Mouse (Mus musculus): ENCODE measurements around the gene Brca1. TPM values are rescaled to one million over a fixed set of nuclear protein-coding genes. Genes with fewer than 3 reads are reported as not detected.
"Not testable (repeated sequence)": the region's sequence is repeated elsewhere in the genome, so short reads cannot be mapped to it uniquely, and the experiment has no call there.

Gene Brca1
- polyA plus RNA-seq, 1 experiment from 2014 or later, result 16.1 TPM

GRCm38 (mm10) chr11:101476361-101476760 is 75.4 kb downstream of the Brca1 start:
- not testable (repeated sequence) for H3K4me3 ChIP-seq; H3K27ac ChIP-seq; DNase-seq (ENCODE audit: low spot score); H3K27me3 ChIP-seq (ENCODE audit: insufficient read depth, poor library complexity, severe bottlenecking); H3K9me3 ChIP-seq
- 87% methylated on average over 4 of the region's 4 CpGs for WGBS
- Histone ChIP-seq H3K4me1 (replicated peaks) (peaks cover 70% of the 10 kb centered on the region), H3K36me3 (peaks cover 14% of the 10 kb centered on the region)

GRCm38 (mm10) chr11:101474298-101474697 is 77.5 kb downstream of the Brca1 start:
- Histone ChIP-seq H3K9me3 (no peaks in the 10 kb centered on the region), H3K27me3 (ENCODE audit: insufficient read depth, poor library complexity, severe bottlenecking) (peaks cover 5% of the 10 kb centered on the region; the same call in 1 of the 2 replicates), H3K4me3 (no peak overlapping the region), H3K4me1 (replicated peaks) (peaks cover 68% of the 10 kb centered on the region), H3K27ac (peak overlapping the region; percentile 69), H3K36me3 (peaks cover 30% of the 10 kb centered on the region)
- no peak for DNase-seq (ENCODE audit: low spot score)
- WGBS, result 84% methylated on average over 5 of the region's 5 CpGs

GRCm38 (mm10) chr11:101473686-101474085 is 78.1 kb downstream of the Brca1 start:
- not testable (repeated sequence) for DNase-seq (ENCODE audit: low spot score); H3K4me3 ChIP-seq; H3K27me3 ChIP-seq (ENCODE audit: insufficient read depth, poor library complexity, severe bottlenecking); H3K9me3 ChIP-seq
- Histone ChIP-seq H3K27ac (peak overlapping the region; percentile 69; the same call in 1 of the 2 replicates), H3K36me3 (peaks cover 30% of the 10 kb centered on the region), H3K4me1 (replicated peaks) (peaks cover 68% of the 10 kb centered on the region)
- WGBS, result 89% methylated on average over 1 of the region's 1 CpGs

- no peak for DNase-seq (ENCODE audit: low spot score)
- Histone ChIP-seq H3K4me1 (replicated peaks) (peaks cover 70% of the 10 kb centered on the region), H3K27me3 (ENCODE audit: insufficient read depth, poor library complexity, severe bottlenecking) (peaks cover 5% of the 10 kb centered on the region; the same call in 1 of the 2 replicates), H3K27ac (peak overlapping the region; percentile 73), H3K4me3 (peak overlapping the region; percentile 43; the same call in 1 of the 2 replicates), H3K36me3 (peaks cover 30% of the 10 kb centered on the region), H3K9me3 (no peaks in the 10 kb centered on the region)
- 51% methylated on average over 7 of the region's 7 CpGs for WGBS
Measured at GRCm38 (mm10) chr11:101472336-101472735, 79.4 kb downstream of the Brca1 start.

- no peak for DNase-seq (ENCODE audit: low spot score)
- Histone ChIP-seq H3K4me3 (peak overlapping the region; percentile 43; the same call in 1 of the 2 replicates), H3K27ac (peak overlapping the region; percentile 73), H3K9me3 (no peaks in the 10 kb centered on the region), H3K4me1 (replicated peaks) (peaks cover 70% of the 10 kb centered on the region), H3K36me3 (peaks cover 30% of the 10 kb centered on the region), H3K27me3 (ENCODE audit: insufficient read depth, poor library complexity, severe bottlenecking) (peaks cover 8% of the 10 kb centered on the region; the same call in 1 of the 2 replicates)
- WGBS, result 70% methylated on average over 3 of the region's 3 CpGs
Measured at GRCm38 (mm10) chr11:101471926-101472325, 79.8 kb downstream of the Brca1 start.

- H3K36me3 ChIP-seq, result peaks cover 30% of the 10 kb centered on the region
- peak overlapping the region; percentile 43 for H3K4me3 ChIP-seq
- WGBS, result 21% methylated on average over 7 of the region's 7 CpGs
- H3K4me1 ChIP-seq (replicated peaks), result peaks cover 86% of the 10 kb centered on the region
- peaks cover 13% of the 10 kb centered on the region for H3K27me3 ChIP-seq (ENCODE audit: insufficient read depth, poor library complexity, severe bottlenecking)
- no peak for DNase-seq (ENCODE audit: low spot score)
- peak overlapping the region; percentile 84 for H3K27ac ChIP-seq
- no peaks in the 10 kb centered on the region for H3K9me3 ChIP-seq
Measured at GRCm38 (mm10) chr11:101470206-101470605, 81.5 kb downstream of the Brca1 start.

GRCm38 (mm10) chr11:101469155-101469554 is 82.6 kb downstream of the Brca1 start:
- Histone ChIP-seq H3K9me3 (no peaks in the 10 kb centered on the region), H3K36me3 (peaks cover 30% of the 10 kb centered on the region), H3K4me3 (peak overlapping the region; percentile 75), H3K27ac (peak overlapping the region; percentile 96), H3K27me3 (ENCODE audit: insufficient read depth, poor library complexity, severe bottlenecking) (peaks cover 13% of the 10 kb centered on the region), H3K4me1 (replicated peaks) (peaks cover 89% of the 10 kb centered on the region)
- 77% methylated on average over 4 of the region's 4 CpGs for WGBS
- DNase-seq (ENCODE audit: low spot score), result no peak

- WGBS, result 4% methylated on average over 13 of the region's 13 CpGs
- peaks cover 92% of the 10 kb centered on the region for H3K4me1 ChIP-seq (replicated peaks)
- H3K27me3 ChIP-seq (ENCODE audit: insufficient read depth, poor library complexity, severe bottlenecking), result peaks cover 13% of the 10 kb centered on the region
- peak overlapping the region; percentile 96 for H3K27ac ChIP-seq
- DNase-seq (ENCODE audit: low spot score), result no peak
- H3K36me3 ChIP-seq, result peaks cover 30% of the 10 kb centered on the region
- H3K4me3 ChIP-seq, result peak overlapping the region; percentile 75
- no peaks in the 10 kb centered on the region for H3K9me3 ChIP-seq
Measured at GRCm38 (mm10) chr11:101468731-101469130, 83.0 kb downstream of the Brca1 start.

GRCm38 (mm10) chr11:101468263-101468688 is 83.5 kb downstream of the Brca1 start:
- Histone ChIP-seq H3K36me3 (peaks cover 30% of the 10 kb centered on the region), H3K4me1 (replicated peaks) (peaks cover 96% of the 10 kb centered on the region), H3K4me3 (peak overlapping the region; percentile 75), H3K9me3 (no peaks in the 10 kb centered on the region), H3K27ac (peak overlapping the region; percentile 96), H3K27me3 (ENCODE audit: insufficient read depth, poor library complexity, severe bottlenecking) (peaks cover 13% of the 10 kb centered on the region)
- no peak for DNase-seq (ENCODE audit: low spot score)
- WGBS, result 1% methylated on average over 30 of the region's 31 CpGs

- peak overlapping the region; percentile 96 for H3K27ac ChIP-seq
- peaks cover 13% of the 10 kb centered on the region for H3K27me3 ChIP-seq (ENCODE audit: insufficient read depth, poor library complexity, severe bottlenecking)
- H3K36me3 ChIP-seq, result peaks cover 29% of the 10 kb centered on the region
- H3K4me3 ChIP-seq, result peak overlapping the region; percentile 75
- H3K9me3 ChIP-seq, result no peaks in the 10 kb centered on the region
- H3K4me1 ChIP-seq (replicated peaks), result peaks cover 98% of the 10 kb centered on the region
- peak; percentile 86 for DNase-seq (ENCODE audit: low spot score)
- WGBS, result under 1% methylated on average over 54 of the region's 54 CpGs
Measured at GRCm38 (mm10) chr11:101467477-101468262, 84.1 kb downstream of the Brca1 start.

GRCm38 (mm10) chr11:101466552-101466950 is 85.2 kb downstream of the Brca1 start:
- DNase-seq (ENCODE audit: low spot score); H3K9me3 ChIP-seq; H3K27ac ChIP-seq: not testable (repeated sequence)
- H3K36me3 ChIP-seq, result peaks cover 29% of the 10 kb centered on the region
- H3K4me1 ChIP-seq (replicated peaks), result peaks cover 96% of the 10 kb centered on the region
- H3K27me3 ChIP-seq (ENCODE audit: insufficient read depth, poor library complexity, severe bottlenecking), result peaks cover 13% of the 10 kb centered on the region
- H3K4me3 ChIP-seq, result peak overlapping the region; percentile 75
- 56% methylated on average over 5 of the region's 5 CpGs for WGBS

GRCm38 (mm10) chr11:101465869-101466551 is 85.7 kb downstream of the Brca1 start, which contains the start of gene Vat1:
Gene Vat1, minus strand, starts transcription at chr11:101466230.
- no peaks in the 10 kb centered on the region for H3K9me3 ChIP-seq
- peaks cover 29% of the 10 kb centered on the region for H3K36me3 ChIP-seq
- peaks cover 13% of the 10 kb centered on the region for H3K27me3 ChIP-seq (ENCODE audit: insufficient read depth, poor library complexity, severe bottlenecking)
- H3K4me1 ChIP-seq (replicated peaks), result peaks cover 91% of the 10 kb centered on the region
- peak; percentile 77 for DNase-seq (ENCODE audit: low spot score)
- peak within 1 kb of the TSS; percentile 75 for H3K4me3 ChIP-seq
- peak within 1 kb of the TSS; percentile 96 for H3K27ac ChIP-seq
- WGBS, result 2% methylated on average over 60 of the region's 60 CpGs

All from hindbrain, embryonic 10.5 days (tissue).